Mouse (Mus musculus) heart, embryonic 10.5 days (tissue): ENCODE data around the gene Ccdc162. TPM values are rescaled to one million over a fixed set of nuclear protein-coding genes. Genes with fewer than 3 reads are reported as not detected.

Source experiments
- DNase-seq: peaks from one replicate; pipeline ENCODE4 v3.0.0-alpha.2; 2017; ENCODE audit warnings: low spot score
- H3K27ac ChIP-seq: fragments of 300-500 bp; sonication (generic); 2 replicates; pipeline ENCODE4 v1.5.1; 2016; ENCODE audit warnings: mild to moderate bottlenecking
- H3K27me3 ChIP-seq: fragments of 300-500 bp; sonication (generic); 2 replicates; pipeline ENCODE4 v1.6.1; 2016; ENCODE audit warnings: mild to moderate bottlenecking; ENCODE audit not compliant: poor library complexity, insufficient read depth, severe bottlenecking
- H3K36me3 ChIP-seq: fragments of 300-500 bp; sonication (generic); 2 replicates; pipeline ENCODE4 v1.6.1; 2016; ENCODE audit warnings: mild to moderate bottlenecking, moderate library complexity
- H3K4me1 ChIP-seq: fragments of 300-500 bp; sonication (generic); 2 replicates; pipeline ENCODE4 v1.6.1; 2016; ENCODE audit warnings: mild to moderate bottlenecking
- H3K4me3 ChIP-seq: fragments of 300-500 bp; sonication (generic); 2 replicates; pipeline ENCODE4 v1.5.1; 2016; ENCODE audit warnings: mild to moderate bottlenecking, moderate library complexity
- H3K9me3 ChIP-seq: fragments of 300-500 bp; sonication (generic); 2 replicates; pipeline ENCODE4 v1.6.1; 2016; ENCODE audit warnings: mild to moderate bottlenecking, moderate library complexity
- WGBS: fragments of 180-500 bp; shearing (Covaris S2); methylation state at CpG from one replicate; pipeline ENCODE4 v1.1.7; 2016; 5-methylcytosine and 5-hydroxymethylcytosine counted together
- polyA plus RNA-seq: library from polyadenylated mRNA; unstranded; fragments of >200 nt; fragmentation: Nextera tagmentation; extraction: Ambion mirVana; gene quantifications from 2 replicates; pipeline ENCODE4 v1.2.1, GENCODE M21; 2016

Ccdc162 gene
- polyA plus RNA-seq, 1 experiment from 2014 or later: 0.40 TPM

DNA sequence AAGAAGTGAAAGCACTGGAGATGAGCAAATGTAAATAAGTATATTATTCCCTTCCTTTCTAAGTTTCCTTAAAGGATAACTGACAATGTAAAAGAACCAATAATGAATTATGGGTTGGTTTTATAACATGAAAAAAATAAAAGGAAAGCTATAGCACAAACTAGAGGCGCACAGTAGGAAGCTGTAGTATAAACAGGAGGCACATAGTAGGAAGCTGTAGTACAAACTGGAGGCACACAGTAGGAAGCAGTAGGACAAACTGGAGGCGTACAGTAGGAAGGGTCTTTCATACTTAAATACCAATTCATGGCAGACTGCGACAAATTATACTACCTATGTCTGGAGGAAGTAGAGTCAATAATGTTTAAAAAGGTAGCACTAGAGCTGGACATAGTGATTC lies 16.8 kb upstream of the Ccdc162 start:
- no peak for DNase-seq
- Histone ChIP-seq H3K4me1 (peaks cover 3% of the 10 kb centered on the region; the same call in 1 of the 2 replicates), H3K9me3 (no peaks in the 10 kb centered on the region), H3K36me3 (peaks cover 39% of the 10 kb centered on the region), H3K27ac (no peak overlapping the region), H3K4me3 (no peak overlapping the region), H3K27me3 (no peaks in the 10 kb centered on the region)
- WGBS: 98% methylated on average over 3 of the region's 3 CpGs

DNA sequence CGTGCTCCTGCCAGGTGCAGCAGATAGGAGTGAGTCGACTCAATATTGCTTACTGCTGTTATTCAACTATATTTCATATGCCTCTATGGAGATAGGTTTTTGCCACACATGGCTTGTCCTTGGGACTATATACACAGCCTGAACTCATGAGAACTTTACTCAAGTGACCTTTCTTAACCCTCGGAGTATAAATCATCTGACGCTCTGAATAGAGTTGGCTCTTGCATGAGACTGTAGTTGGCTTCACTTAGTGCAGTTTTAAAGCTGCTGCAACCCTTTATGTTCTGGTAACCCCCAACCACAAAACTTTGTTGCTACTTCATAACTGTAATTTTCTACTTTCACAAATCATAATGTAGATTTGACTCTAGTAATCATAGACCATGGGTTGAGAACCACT lies 15.5 kb upstream of the Ccdc162 start:
- H3K27ac ChIP-seq: no peak overlapping the region
- H3K27me3 ChIP-seq: no peaks in the 10 kb centered on the region
- no peaks in the 10 kb centered on the region for H3K9me3 ChIP-seq
- H3K4me1 ChIP-seq: no peaks in the 10 kb centered on the region
- no peak for DNase-seq
- 89% methylated on average over 4 of the region's 4 CpGs for WGBS
- no peak overlapping the region for H3K4me3 ChIP-seq
- peaks cover 35% of the 10 kb centered on the region for H3K36me3 ChIP-seq

DNA sequence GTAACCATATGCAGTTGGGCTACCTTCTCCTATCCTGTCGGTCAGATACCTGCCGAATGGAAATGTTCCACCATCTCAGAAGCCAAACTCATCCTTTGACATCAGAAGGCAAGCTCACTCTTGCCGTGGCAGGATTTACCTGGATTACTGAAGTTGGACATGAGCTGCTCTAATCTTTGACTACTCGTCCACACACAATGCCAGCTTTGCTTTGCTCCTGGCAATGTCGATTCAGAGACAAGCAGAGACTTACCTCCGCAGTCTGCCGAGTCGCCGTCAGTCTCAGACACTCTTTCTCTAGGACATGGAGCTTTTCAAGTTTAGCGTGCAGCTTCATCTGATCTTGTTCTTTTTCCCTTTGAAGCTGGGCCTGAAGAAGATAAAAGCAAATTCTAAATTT lies 14.3 kb upstream of the Ccdc162 start:
- H3K4me3 ChIP-seq: no peak overlapping the region
- H3K36me3 ChIP-seq: peaks cover 35% of the 10 kb centered on the region
- no peaks in the 10 kb centered on the region for H3K4me1 ChIP-seq
- no peak overlapping the region for H3K27ac ChIP-seq
- WGBS: 88% methylated on average over 10 of the region's 10 CpGs
- H3K9me3 ChIP-seq: no peaks in the 10 kb centered on the region
- H3K27me3 ChIP-seq: no peaks in the 10 kb centered on the region
- no peak for DNase-seq

DNA sequence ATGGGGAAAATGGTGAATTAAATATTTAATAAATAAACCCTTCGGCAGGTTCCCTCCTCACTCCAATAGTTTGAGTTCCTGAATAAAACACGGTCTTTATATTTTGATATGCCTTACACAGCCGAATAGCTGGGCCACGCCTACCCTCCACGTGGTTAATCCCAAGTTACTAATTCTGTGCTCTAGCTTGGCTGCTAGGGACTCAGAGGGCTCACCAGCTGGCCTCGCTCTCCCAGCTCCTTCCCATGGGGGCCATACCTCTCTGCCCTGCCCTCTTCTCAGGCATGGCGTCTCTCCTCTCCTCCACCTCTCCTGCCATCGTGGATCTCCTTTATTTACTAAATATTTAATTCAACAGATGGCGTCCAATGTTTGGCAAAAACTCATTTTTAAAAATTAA lies 9.8 kb upstream of the Ccdc162 start:
- 89% methylated on average over 9 of the region's 9 CpGs for WGBS
- no peaks in the 10 kb centered on the region for H3K4me1 ChIP-seq
- H3K27ac ChIP-seq: no peak overlapping the region
- no peak for DNase-seq
- no peaks in the 10 kb centered on the region for H3K9me3 ChIP-seq
- peaks cover 35% of the 10 kb centered on the region for H3K36me3 ChIP-seq
- no peak overlapping the region for H3K4me3 ChIP-seq
- H3K27me3 ChIP-seq: no peaks in the 10 kb centered on the region

DNA sequence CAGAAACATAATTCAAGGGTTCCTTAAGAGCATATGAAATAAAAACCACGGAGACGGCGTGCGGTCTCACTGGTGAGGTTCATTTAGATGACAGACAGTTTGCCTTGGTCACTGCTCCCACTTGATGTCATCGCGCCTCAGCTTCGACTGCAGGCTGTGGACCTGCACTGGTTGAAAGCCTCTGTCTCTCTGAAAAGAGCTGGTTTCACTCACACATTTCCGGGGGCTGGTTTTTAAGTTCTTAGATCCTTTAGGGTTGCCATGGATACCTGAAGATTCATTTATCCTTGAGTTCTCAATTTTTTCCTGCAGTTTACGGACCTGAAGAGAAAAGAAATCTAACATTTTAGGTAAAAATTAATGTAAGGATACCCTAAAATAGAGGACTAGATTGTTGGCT lies 3.2 kb upstream of the Ccdc162 start:
- Histone ChIP-seq H3K36me3 (peaks cover 10% of the 10 kb centered on the region; the same call in 1 of the 2 replicates), H3K9me3 (no peaks in the 10 kb centered on the region), H3K4me1 (0 out of 2 replicates have a peak, but pooled peaks cover 5% of the 10 kb centered on the region), H3K27ac (no peak overlapping the region), H3K27me3 (no peaks in the 10 kb centered on the region), H3K4me3 (no peak overlapping the region)
- 84% methylated on average over 9 of the region's 9 CpGs for WGBS
- no peak for DNase-seq

DNA sequence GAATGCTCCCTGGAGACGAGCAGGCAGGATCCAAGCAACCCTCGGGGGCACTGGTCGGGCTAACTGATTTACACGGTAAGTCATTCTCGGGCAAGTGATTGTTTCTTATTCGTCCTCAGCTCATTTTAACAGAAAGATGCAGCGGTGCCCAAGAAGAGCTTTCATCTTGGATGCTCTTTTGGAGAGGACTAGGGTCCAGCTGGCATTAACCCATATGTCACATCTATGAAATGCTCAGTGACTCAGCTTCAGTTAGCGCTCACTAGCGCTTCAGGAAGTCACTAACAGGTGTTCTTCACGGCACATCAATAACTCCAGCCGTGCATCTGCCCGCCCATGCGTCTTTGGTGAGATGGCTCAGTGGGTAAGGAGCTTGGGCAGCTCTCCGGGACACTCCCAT lies 877 bp downstream of the Ccdc162 start:
- no peak for DNase-seq
- H3K27ac ChIP-seq: no peak overlapping the region
- H3K4me3 ChIP-seq: no peak overlapping the region
- H3K27me3 ChIP-seq: no peaks in the 10 kb centered on the region
- 92% methylated on average over 14 of the region's 14 CpGs for WGBS
- no peaks in the 10 kb centered on the region for H3K36me3 ChIP-seq
- H3K9me3 ChIP-seq: no peaks in the 10 kb centered on the region
- 0 out of 2 replicates have a peak, but pooled peaks cover 7% of the 10 kb centered on the region for H3K4me1 ChIP-seq

DNA sequence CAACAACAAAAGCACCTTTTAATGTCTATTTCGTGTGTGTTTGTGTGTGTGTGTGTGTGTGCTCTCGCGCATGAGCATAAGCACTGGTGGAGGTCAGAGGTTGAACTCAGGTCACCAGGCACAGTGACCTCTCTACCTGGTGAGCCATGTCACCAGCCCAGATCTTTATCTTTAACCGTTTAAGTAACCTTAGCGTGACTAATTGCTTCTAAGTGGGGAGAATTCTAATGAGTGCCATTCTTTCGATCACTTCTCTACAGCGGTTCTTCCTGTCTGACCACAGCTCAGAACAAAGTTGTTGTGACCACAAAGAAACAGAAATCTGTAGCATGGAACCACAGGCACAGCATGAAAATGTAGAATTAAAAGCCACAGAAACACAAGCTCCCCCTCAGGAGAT lies 5.0 kb downstream of the Ccdc162 start:
- Histone ChIP-seq H3K4me1 (0 out of 2 replicates have a peak, but pooled peaks cover 7% of the 10 kb centered on the region), H3K9me3 (no peaks in the 10 kb centered on the region), H3K27me3 (no peaks in the 10 kb centered on the region), H3K27ac (no peak overlapping the region), H3K36me3 (no peaks in the 10 kb centered on the region), H3K4me3 (no peak overlapping the region)
- WGBS: 77% methylated on average over 7 of the region's 7 CpGs
- no peak for DNase-seq

DNA sequence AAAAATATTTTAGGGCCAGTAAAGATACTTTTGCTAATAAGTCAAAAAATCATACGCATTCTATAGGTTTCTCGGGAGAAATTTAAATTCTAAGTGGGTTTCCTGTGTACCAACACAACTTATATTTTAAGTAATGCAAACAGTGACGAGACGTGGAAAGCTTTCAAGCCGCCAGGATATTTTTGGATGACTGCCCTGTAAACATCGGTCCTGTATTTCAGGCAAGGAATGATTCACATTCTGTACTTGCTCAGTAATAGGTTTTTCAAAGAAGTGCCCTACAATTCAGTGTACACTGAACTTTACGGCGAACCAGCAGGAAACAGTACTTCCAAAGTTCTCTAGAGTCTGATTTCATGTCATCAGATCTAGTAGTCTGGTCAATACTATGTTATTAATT lies 5.7 kb downstream of the Ccdc162 start:
- Histone ChIP-seq H3K36me3 (no peaks in the 10 kb centered on the region), H3K27me3 (no peaks in the 10 kb centered on the region), H3K9me3 (no peaks in the 10 kb centered on the region), H3K4me1 (0 out of 2 replicates have a peak, but pooled peaks cover 7% of the 10 kb centered on the region), H3K27ac (no peak overlapping the region), H3K4me3 (no peak overlapping the region)
- 88% methylated on average over 8 of the region's 8 CpGs for WGBS
- DNase-seq: no peak

DNA sequence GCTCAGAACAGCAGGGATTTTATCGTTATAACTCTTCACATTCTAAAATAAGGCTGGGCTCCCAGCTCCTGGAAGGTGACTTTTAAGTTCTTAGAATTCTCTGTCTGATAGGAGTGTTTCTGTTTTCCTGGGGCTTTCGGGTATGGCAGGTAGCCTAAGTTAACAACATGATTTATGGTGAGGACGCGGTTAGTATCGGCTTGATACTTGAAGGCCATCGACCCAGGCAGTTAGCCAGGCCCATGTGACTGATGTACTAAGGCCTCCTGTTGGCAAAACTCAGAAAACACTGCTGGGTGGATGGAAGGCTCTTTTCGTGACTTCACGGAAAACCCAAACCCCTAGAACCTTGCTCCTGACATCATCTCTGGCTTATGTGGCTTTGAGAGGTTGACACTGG lies 7.1 kb downstream of the Ccdc162 start:
- Histone ChIP-seq H3K27ac (no peak overlapping the region), H3K9me3 (no peaks in the 10 kb centered on the region), H3K4me3 (no peak overlapping the region), H3K4me1 (no peaks in the 10 kb centered on the region), H3K36me3 (no peaks in the 10 kb centered on the region), H3K27me3 (no peaks in the 10 kb centered on the region)
- no peak for DNase-seq
- 86% methylated on average over 8 of the region's 8 CpGs for WGBS

DNA sequence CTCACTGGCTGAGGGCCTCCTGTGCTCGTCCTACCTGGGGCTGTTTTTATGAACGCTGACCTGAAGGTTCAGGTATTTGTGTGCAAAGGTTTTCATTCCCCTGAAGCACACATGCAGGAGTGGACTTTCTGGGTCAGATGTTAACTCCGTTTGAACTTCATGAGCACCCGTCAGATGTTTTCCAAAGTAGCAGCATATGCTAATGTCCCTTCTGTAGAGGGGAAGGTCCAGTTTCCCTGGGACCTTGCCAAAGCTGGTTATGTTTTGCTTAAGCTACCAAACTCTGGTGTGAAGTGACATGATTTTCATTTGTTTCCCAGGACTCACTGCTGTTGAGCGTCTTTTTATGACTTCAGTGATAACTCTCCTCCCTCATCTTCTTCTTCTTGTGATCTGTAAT lies 16.8 kb downstream of the Ccdc162 start:
- no peaks in the 10 kb centered on the region for H3K27me3 ChIP-seq
- no peaks in the 10 kb centered on the region for H3K4me1 ChIP-seq
- 79% methylated on average over 5 of the region's 5 CpGs for WGBS
- no peak for DNase-seq
- no peaks in the 10 kb centered on the region for H3K36me3 ChIP-seq
- H3K9me3 ChIP-seq: no peaks in the 10 kb centered on the region
- H3K27ac ChIP-seq: no peak overlapping the region
- H3K4me3 ChIP-seq: no peak overlapping the region

DNA sequence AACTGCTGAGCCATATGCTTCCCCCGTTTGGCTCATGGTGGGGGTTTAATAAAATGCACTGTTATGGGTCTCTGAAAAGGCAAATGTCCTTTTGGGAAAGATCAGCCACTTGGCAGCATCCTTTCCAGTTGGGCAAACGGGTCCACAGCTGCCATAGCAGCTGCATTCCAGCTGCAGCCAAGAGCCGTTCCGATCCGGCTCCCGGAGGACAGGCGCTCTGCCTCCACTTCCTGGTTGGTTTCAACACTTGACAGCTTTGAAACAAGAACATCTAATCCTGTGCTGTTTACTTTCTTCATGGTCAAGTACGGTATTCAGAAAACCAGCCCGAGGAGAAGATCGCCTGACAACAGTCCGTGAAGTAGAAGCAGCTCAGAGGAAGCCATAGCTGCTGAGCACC lies 19.4 kb downstream of the Ccdc162 start:
- H3K27me3 ChIP-seq: 0 out of 2 replicates have a peak, but pooled peaks cover 5% of the 10 kb centered on the region
- no peaks in the 10 kb centered on the region for H3K4me1 ChIP-seq
- no peak overlapping the region for H3K4me3 ChIP-seq
- H3K36me3 ChIP-seq: no peaks in the 10 kb centered on the region
- H3K27ac ChIP-seq: no peak overlapping the region
- H3K9me3 ChIP-seq: no peaks in the 10 kb centered on the region
- 78% methylated on average over 11 of the region's 11 CpGs for WGBS
- DNase-seq: no peak

DNA sequence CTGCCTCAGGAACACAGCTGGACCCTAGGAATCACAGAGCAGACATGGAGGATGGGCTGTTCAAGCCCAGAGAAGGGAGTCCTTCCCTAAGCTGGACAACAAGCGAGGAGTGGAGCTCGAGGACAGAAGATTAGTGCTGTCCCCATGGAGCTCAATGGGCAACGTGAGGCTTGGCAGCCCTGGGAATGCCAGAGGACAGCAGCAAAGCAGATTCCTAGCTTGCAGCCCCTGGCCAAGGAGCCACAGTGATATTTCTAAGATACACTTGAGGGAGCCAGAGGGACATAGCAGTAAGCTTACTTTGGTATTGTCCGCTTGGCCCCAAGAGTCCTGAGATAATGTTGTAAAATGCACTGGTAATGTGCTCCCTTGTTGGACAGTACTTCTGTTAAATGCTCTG lies 25.5 kb downstream of the Ccdc162 start:
- Histone ChIP-seq H3K27ac (no peak overlapping the region), H3K4me1 (peaks cover 12% of the 10 kb centered on the region; the same call in 1 of the 2 replicates), H3K27me3 (0 out of 2 replicates have a peak, but pooled peaks cover 5% of the 10 kb centered on the region), H3K4me3 (no peak overlapping the region), H3K9me3 (no peaks in the 10 kb centered on the region), H3K36me3 (no peaks in the 10 kb centered on the region)
- WGBS: 57% methylated on average over 4 of the region's 4 CpGs
- no peak for DNase-seq

DNA sequence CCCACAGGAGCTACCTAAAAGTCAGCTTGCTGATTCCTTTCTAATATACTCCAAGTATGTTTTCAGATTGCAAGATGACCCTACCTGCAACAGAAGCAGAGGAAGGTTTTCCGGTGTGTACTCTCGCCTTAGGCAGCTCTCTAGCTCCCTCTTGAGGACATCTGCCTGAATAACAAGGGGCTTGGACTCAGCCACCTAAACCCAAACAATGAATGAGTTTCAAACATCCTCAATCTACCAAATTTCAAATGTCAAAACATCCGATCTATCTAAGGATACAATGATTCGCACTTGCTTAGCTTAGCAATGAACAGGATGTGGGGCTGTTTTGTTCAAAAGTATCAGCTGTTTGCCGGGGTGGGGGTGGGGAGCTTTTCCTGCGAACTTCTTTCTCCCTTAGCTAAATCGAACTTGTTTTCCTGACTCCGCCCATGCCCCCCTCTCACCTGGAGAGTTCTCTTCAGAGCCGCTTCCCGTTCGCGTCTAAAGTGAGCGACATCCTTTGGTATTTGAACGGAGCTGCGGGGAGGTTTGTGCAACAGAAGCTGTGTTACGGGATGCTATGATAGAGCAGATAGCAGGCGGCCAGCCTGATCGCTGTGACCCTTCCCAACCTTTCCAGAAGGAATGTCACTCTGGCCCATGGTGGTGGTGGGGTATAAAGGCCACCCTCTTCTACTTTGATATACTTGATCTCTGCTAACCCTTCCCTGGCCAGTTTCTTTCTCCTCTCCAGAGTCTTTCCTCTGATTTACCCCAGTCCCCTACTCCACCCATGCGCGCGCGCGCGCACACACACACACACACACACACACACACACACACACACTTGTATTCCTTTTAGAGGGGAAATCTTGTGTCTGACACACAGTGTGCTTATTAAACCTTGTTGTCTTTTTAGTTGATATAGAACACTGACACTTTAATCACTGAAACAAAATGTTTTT lies 26.2 kb downstream of the Ccdc162 start:
- peak; percentile 84 for DNase-seq
- no peaks in the 10 kb centered on the region for H3K36me3 ChIP-seq
- H3K4me3 ChIP-seq: peak overlapping the region; percentile 65
- peaks cover 12% of the 10 kb centered on the region; the same call in 1 of the 2 replicates for H3K4me1 ChIP-seq
- 0 out of 2 replicates have a peak, but pooled peaks cover 5% of the 10 kb centered on the region for H3K27me3 ChIP-seq
- peak overlapping the region; percentile 63 for H3K27ac ChIP-seq
- H3K9me3 ChIP-seq: no peaks in the 10 kb centered on the region
- WGBS: 22% methylated on average over 24 of the region's 24 CpGs
